Mouse (Mus musculus) testis, adult 2 months (tissue): ENCODE data around the gene Polm.

Experiments
- CTCF ChIP-seq: fragments of 200-500 bp; IDR thresholded peaks from 2 replicates; pipeline ENCODE4 v1.5.1; 2012; ENCODE audit warnings: low read depth, mild to moderate bottlenecking, inconsistent platforms, low read length, moderate library complexity; ENCODE audit not compliant: control insufficient read depth, insufficient read depth, insufficient replicate concordance
- POLR2A ChIP-seq: fragments of 200-500 bp; IDR thresholded peaks from 2 replicates; pipeline ENCODE4 v1.6.1; 2012; ENCODE audit warnings: low read depth, mild to moderate bottlenecking, inconsistent platforms, low read length, moderate library complexity; ENCODE audit not compliant: control insufficient read depth

- no peak for TF ChIP-seq CTCF
- no peak for TF ChIP-seq POLR2A
These were observed 48.0 kb downstream of the Polm start for GRCm38 (mm10) chr11:5789754-5790333.
